Mouse (Mus musculus) limb, embryonic 11.5 days (tissue): Measurements from ENCODE around the gene Gbf1. TPM values are rescaled to one million over a fixed set of nuclear protein-coding genes. Genes with fewer than 3 reads are reported as not detected.

Experiments used
- ATAC-seq: fragments of 200-750 bp; cut with Nextera tagmentation; 2 replicates; pipeline ENCODE4 v1.8.0; 2017; ENCODE audit warnings: low read depth; ENCODE audit not compliant: insufficient number of reproducible peaks, low FRiP score, low TSS enrichment
- DNase-seq: peaks from one replicate; pipeline ENCODE4 v3.0.0-alpha.2; 2015; ENCODE audit warnings: low spot score
- H3K27ac ChIP-seq: fragments of 300-500 bp; sonication (generic); replicated peaks from 2 replicates; pipeline ENCODE4 v1.5.1; 2014; ENCODE audit warnings: low read depth, mild to moderate bottlenecking, low read length
- H3K27me3 ChIP-seq: fragments of 300-500 bp; sonication (generic); 2 replicates; pipeline ENCODE4 v1.6.1; 2014; ENCODE audit warnings: mild to moderate bottlenecking, low read length, mixed read lengths; ENCODE audit not compliant: control insufficient read depth, insufficient read depth
- H3K36me3 ChIP-seq: fragments of 300-500 bp; sonication (generic); 2 replicates; pipeline ENCODE4 v1.6.1; 2014; ENCODE audit warnings: mild to moderate bottlenecking, low read length, moderate library complexity, mixed read lengths; ENCODE audit not compliant: control insufficient read depth, insufficient read depth
- H3K4me1 ChIP-seq: fragments of 300-500 bp; sonication (generic); 2 replicates; pipeline ENCODE4 v1.6.1; 2014; ENCODE audit warnings: low read length, mixed read lengths; ENCODE audit not compliant: control insufficient read depth, insufficient read depth
- H3K4me2 ChIP-seq: fragments of 300-500 bp; sonication (generic); 2 replicates; pipeline ENCODE4 v1.6.1; 2014; ENCODE audit warnings: low read depth, mild to moderate bottlenecking, moderate library complexity; ENCODE audit not compliant: severe bottlenecking
- H3K4me3 ChIP-seq: fragments of 300-500 bp; sonication (generic); 2 replicates; pipeline ENCODE4 v1.5.1; 2014; ENCODE audit warnings: low read depth, low read length
- H3K9ac ChIP-seq: fragments of 300-500 bp; sonication (generic); 2 replicates; pipeline ENCODE4 v1.6.1; 2014; ENCODE audit warnings: mild to moderate bottlenecking, low read length
- H3K9me3 ChIP-seq: fragments of 300-500 bp; sonication (generic); 2 replicates; pipeline ENCODE4 v1.6.1; 2016; ENCODE audit warnings: low read length; ENCODE audit not compliant: control insufficient read depth
- WGBS: fragments of 180-500 bp; shearing (Covaris S2); extraction: QIAGEN DNeasy Blood & Tissue Kit; methylation state at CpG from one replicate; pipeline ENCODE4 v1.1.7; 2014; 5-methylcytosine and 5-hydroxymethylcytosine counted together
- polyA plus RNA-seq: library from polyadenylated mRNA; unstranded; fragments of >200 nt; fragmentation: Nextera tagmentation; extraction: Ambion mirVana; gene quantifications from 2 replicates; pipeline ENCODE4 v1.2.1, GENCODE M21; 2014

The Gbf1 gene
- polyA plus RNA-seq, 1 experiment from 2014 or later = 35.0 TPM

- peaks cover 3% of the 10 kb centered on the region for H3K36me3 ChIP-seq
- ATAC-seq (no peak), DNase-seq (no peak)
- H3K4me2 ChIP-seq = no peak overlapping the region
- H3K4me1 ChIP-seq = no peaks in the 10 kb centered on the region
- no peak overlapping the region for H3K9ac ChIP-seq
- no peaks in the 10 kb centered on the region for H3K27me3 ChIP-seq
- H3K4me3 ChIP-seq = no peak overlapping the region
- H3K27ac ChIP-seq = no peak overlapping the region
- H3K9me3 ChIP-seq = no peaks in the 10 kb centered on the region
- WGBS = 59% methylated on average over 3 of the region's 3 CpGs
Observed at GRCm38 (mm10) chr19:46186611-46187010, 34.3 kb downstream of the Gbf1 start.

GRCm38 (mm10) chr19:46187203-46187602 lies 34.9 kb downstream of the Gbf1 start:
- DNase-seq = no peak
- no peaks in the 10 kb centered on the region for H3K4me1 ChIP-seq
- H3K9ac ChIP-seq = no peak overlapping the region
- H3K4me3 ChIP-seq = no peak overlapping the region
- WGBS = 82% methylated on average over 2 of the region's 2 CpGs
- no peak overlapping the region for H3K4me2 ChIP-seq
- ATAC-seq = no peak
- peaks cover 3% of the 10 kb centered on the region for H3K36me3 ChIP-seq
- no peak overlapping the region for H3K27ac ChIP-seq
- H3K9me3 ChIP-seq = no peaks in the 10 kb centered on the region
- H3K27me3 ChIP-seq = no peaks in the 10 kb centered on the region

- H3K9ac ChIP-seq = no peak overlapping the region
- 89% methylated on average over 3 of the region's 3 CpGs for WGBS
Observed at GRCm38 (mm10) chr19:46198293-46198692, 46.0 kb downstream of the Gbf1 start.

GRCm38 (mm10) chr19:46198891-46199290 lies 46.6 kb downstream of the Gbf1 start:
- no peak overlapping the region for H3K4me2 ChIP-seq
- no peaks in the 10 kb centered on the region for H3K36me3 ChIP-seq
- 89% methylated on average over 5 of the region's 5 CpGs for WGBS
- no peak overlapping the region for H3K4me3 ChIP-seq
- ATAC-seq (no peak), DNase-seq (no peak)
- H3K9ac ChIP-seq = no peak overlapping the region
- no peak overlapping the region for H3K27ac ChIP-seq
- no peaks in the 10 kb centered on the region for H3K4me1 ChIP-seq
- no peaks in the 10 kb centered on the region for H3K27me3 ChIP-seq
- H3K9me3 ChIP-seq = no peaks in the 10 kb centered on the region

More at GRCm38 (mm10) chr19:46198293-46198692, 46.0 kb downstream of the Gbf1 start:
- DNase-seq (no peak), ATAC-seq (no peak)
- Histone ChIP-seq H3K27ac (no peak overlapping the region), H3K4me1 (no peaks in the 10 kb centered on the region), H3K9me3 (no peaks in the 10 kb centered on the region), H3K27me3 (no peaks in the 10 kb centered on the region), H3K4me3 (no peak overlapping the region), H3K4me2 (no peak overlapping the region), H3K36me3 (no peaks in the 10 kb centered on the region)

- Histone ChIP-seq H3K4me1 (no peaks in the 10 kb centered on the region), H3K4me2 (no peak overlapping the region), H3K9me3 (no peaks in the 10 kb centered on the region), H3K27ac (no peak overlapping the region), H3K4me3 (no peak overlapping the region), H3K36me3 (no peaks in the 10 kb centered on the region), H3K27me3 (no peaks in the 10 kb centered on the region), H3K9ac (no peak overlapping the region)
- ATAC-seq = no peak
- no peak for DNase-seq
- WGBS = 94% methylated on average over 6 of the region's 6 CpGs
Observed at GRCm38 (mm10) chr19:46204166-46204565, 51.9 kb downstream of the Gbf1 start.

- Histone ChIP-seq H3K4me2 (no peak overlapping the region), H3K9ac (no peak overlapping the region), H3K4me3 (no peak overlapping the region), H3K27me3 (no peaks in the 10 kb centered on the region), H3K27ac (no peak overlapping the region), H3K4me1 (no peaks in the 10 kb centered on the region), H3K36me3 (no peaks in the 10 kb centered on the region), H3K9me3 (no peaks in the 10 kb centered on the region)
- DNase-seq (no peak), ATAC-seq (no peak)
- whole genome bisulfite sequencing = 92% methylated on average over 6 of the region's 6 CpGs
Observed at GRCm38 (mm10) chr19:46205680-46206079, 53.4 kb downstream of the Gbf1 start.

- DNase-seq (no peak), ATAC-seq (no peak)
- Histone ChIP-seq H3K36me3 (no peaks in the 10 kb centered on the region), H3K4me3 (no peak overlapping the region), H3K9me3 (no peaks in the 10 kb centered on the region), H3K4me1 (no peaks in the 10 kb centered on the region; the same call in 1 of the 2 replicates), H3K27ac (no peak overlapping the region), H3K9ac (no peak overlapping the region), H3K4me2 (no peak overlapping the region), H3K27me3 (no peaks in the 10 kb centered on the region)
Observed at GRCm38 (mm10) chr19:46210951-46211350, 58.6 kb downstream of the Gbf1 start.

GRCm38 (mm10) chr19:46214541-46214940 lies 62.2 kb downstream of the Gbf1 start:
- H3K4me2 ChIP-seq = no peak overlapping the region
- H3K9ac ChIP-seq = no peak overlapping the region
- no peaks in the 10 kb centered on the region for H3K27me3 ChIP-seq
- H3K4me1 ChIP-seq = no peaks in the 10 kb centered on the region; the same call in 1 of the 2 replicates
- H3K27ac ChIP-seq = no peak overlapping the region
- no peak for DNase-seq
- 86% methylated on average over 5 of the region's 5 CpGs for WGBS
- H3K36me3 ChIP-seq = no peaks in the 10 kb centered on the region
- no peak for ATAC-seq
- no peak overlapping the region for H3K4me3 ChIP-seq
- H3K9me3 ChIP-seq = no peaks in the 10 kb centered on the region

- ATAC-seq (no peak), DNase-seq (no peak)
- H3K9ac ChIP-seq = no peak overlapping the region
- no peaks in the 10 kb centered on the region for H3K27me3 ChIP-seq
- no peak overlapping the region for H3K4me2 ChIP-seq
- 49% methylated on average over 3 of the region's 3 CpGs for WGBS
- H3K4me3 ChIP-seq = no peak overlapping the region
- no peak overlapping the region for H3K27ac ChIP-seq
- no peaks in the 10 kb centered on the region for H3K36me3 ChIP-seq
- H3K9me3 ChIP-seq = no peaks in the 10 kb centered on the region
- H3K4me1 ChIP-seq = no peaks in the 10 kb centered on the region; the same call in 1 of the 2 replicates
Observed at GRCm38 (mm10) chr19:46215401-46215800, 63.1 kb downstream of the Gbf1 start.
